Mouse (Mus musculus) myocyte (in vitro differentiated cells): ENCODE data around the gene Lrrc73.

ENCODE experiments used
- CEBPB ChIP-seq: IDR thresholded peaks from 2 replicates; pipeline ENCODE4 v1.6.1; 2011; ENCODE audit warnings: mild to moderate bottlenecking, moderate library complexity; ENCODE audit not compliant: poor library complexity, insufficient read depth, severe bottlenecking
- POLR2A ChIP-seq: IDR thresholded peaks from one replicate; pipeline ENCODE4 v1.6.1; 2011; ENCODE audit warnings: low read depth, mild to moderate bottlenecking, control low read depth, moderate library complexity; ENCODE audit not compliant: insufficient read length
- TCF12 ChIP-seq: IDR thresholded peaks from one replicate; pipeline ENCODE4 v1.6.1; 2011; ENCODE audit warnings: mild to moderate bottlenecking, control low read depth; ENCODE audit not compliant: poor library complexity, insufficient read depth, severe bottlenecking

DNA sequence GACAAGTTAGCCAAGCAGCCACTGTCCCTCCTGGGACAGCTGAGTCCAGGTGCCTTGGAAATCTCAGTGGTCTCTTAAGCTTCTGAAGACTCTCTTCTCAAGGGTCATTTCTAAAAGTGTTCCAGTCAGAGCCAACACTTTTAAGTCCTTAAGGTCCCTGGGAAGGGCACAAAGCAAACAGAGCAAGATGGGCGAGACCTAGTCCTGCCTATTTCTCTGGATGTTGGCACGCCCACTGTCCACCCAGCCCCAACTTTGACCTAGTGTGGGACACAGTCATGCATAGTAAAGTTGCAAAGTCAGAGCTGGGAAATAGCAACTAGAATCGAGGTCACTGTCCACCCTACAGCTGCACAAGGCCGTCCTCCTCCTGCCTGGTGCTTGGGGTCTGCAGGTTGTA, 10.3 kb upstream of the Lrrc73 start:
- no peak for TF ChIP-seq CEBPB
- TF ChIP-seq POLR2A: no peak
- no peak for TF ChIP-seq TCF12
